Mouse (Mus musculus) heart, postnatal 25 days (tissue): ENCODE measurements around the gene Rhbg. TPM values are rescaled to one million over a fixed set of nuclear protein-coding genes. Genes with fewer than 3 reads are reported as not detected.
A peak's percentile ranks its signal among the peaks of the same experiment; 100 is the strongest.
"Not testable (repeated sequence)": the region's sequence is repeated elsewhere in the genome, so short reads cannot be mapped to it uniquely, and the experiment has no call there.

ENCODE experiments used
- DNase-seq: peaks from one replicate; pipeline ENCODE4 v3.0.0; 2022; ENCODE audit warnings: low spot score
- intact Hi-C: fragments of 180-260 bp; cut with DNase I; formaldehyde crosslinking; loops from one replicate; pipeline ENCODE4 v1.15.1; 2025
- total RNA-seq, 2 experiments: library from RNA; stranded (reverse); gene quantifications; 2 replicates each; pipeline ENCODE4 v1.2.3; 2021

The Rhbg gene
- total RNA-seq, 2 experiments from 2014 or later, result not detected

- DNase-seq, intact Hi-C loops: not testable (repeated sequence)
Measured at GRCm38 (mm10) chr3:88268014-88268413, 13.5 kb upstream of the Rhbg start.

- intact Hi-C loops, result no loop called here
Measured at GRCm38 (mm10) chr3:88262346-88262745, 7.8 kb upstream of the Rhbg start.

DNA sequence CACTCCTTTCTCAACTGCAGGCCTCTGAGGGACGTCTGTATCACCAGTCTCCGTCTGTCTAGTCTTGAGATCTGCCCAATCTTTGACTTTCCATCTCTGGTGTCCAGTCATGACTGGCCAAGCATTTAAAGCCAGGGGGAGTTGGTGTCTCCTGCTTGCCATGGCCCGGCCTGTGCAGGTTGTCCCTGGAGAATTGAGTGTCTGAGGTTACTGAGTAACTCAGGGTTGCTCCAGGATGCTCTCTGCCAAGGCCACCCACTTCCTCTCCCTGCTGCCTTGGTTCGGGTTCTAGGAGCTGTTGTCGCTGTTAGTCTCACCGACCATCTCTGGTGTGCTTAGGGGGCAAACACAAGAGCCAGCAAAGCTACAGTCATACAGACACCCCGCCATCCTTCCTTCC lies 1.9 kb upstream of the Rhbg start:
- intact Hi-C loops, result no loop called here

More at GRCm38 (mm10) chr3:88262346-88262745, 7.8 kb upstream of the Rhbg start:
- no peak for DNase-seq

DNA sequence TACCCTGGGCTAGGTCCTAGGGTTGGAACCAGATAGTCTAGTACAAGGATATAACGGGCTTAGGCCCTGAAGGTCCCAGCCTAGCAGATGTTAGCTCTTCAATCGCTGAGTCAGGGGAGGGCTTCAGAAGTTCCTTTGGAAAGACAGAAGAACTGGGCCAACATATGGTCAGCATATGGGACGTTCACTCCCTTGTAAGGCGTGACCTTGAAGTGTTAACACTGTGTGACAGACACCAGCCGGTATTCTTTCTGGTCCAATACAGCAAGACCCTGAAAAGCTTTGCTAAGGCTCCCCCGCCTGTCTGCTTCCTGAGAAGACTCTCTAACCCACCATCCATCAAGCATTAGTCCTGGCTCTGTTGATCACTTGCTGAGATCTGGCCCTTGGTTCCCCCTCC lies 1.4 kb upstream of the Rhbg start:
- DNase-seq, result no peak
- intact Hi-C loops, result no loop called here

More for the DNA sequence above, 1.9 kb upstream of the Rhbg start:
- no peak for DNase-seq

DNA sequence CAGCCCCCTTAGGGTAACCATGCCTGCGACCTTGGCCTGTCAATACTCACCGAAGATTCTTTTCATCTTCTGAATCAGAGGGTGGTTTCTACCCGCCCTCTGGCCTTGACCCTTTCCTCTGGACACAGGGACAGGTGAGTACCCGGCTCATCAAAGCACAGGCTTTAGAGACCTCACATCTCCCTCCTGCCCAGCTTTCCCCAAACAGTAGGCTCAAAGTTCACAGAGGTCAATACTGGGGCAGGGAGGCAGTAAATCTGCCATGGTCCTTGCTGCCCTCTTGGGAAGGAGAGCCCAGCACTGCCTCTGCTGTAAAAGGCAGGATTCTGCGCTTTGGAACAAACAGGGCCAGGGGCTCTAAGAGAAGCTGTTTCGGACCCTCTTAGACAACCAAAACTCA lies 1.8 kb downstream of the Rhbg start:
- no peak for DNase-seq
- intact Hi-C loops, result no loop called here

DNA sequence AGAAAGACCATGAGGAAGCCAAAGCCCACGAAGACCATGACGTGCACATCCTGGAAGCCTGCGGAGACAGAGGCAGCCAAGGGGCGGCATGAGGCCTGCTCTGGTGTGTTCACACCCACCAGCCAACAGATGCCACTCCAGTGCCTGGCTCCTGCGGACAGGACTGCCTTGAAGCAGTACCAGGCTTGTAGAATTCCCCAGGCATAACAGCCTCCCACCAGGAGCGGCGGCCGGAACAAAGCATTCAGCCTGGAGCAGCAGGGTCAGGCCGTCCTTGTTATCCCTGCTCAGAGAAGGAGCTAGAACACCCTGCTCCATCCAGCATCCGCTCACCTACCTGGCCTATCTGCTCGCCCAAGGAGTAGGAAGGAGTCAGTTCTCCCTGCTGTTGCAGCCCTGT lies 6.1 kb downstream of the Rhbg start:
- intact Hi-C loops, result loop anchor here (10.0 kb wide), 1 partner anchor 244 kb away; the partner anchor contains the start of gene Bcan
- DNase-seq, result no peak

- intact Hi-C loops, result loop anchor here (10.0 kb wide), 1 partner anchor 243 kb away; the partner anchor contains the start of gene Bcan
- DNase-seq, result no peak
Measured at GRCm38 (mm10) chr3:88247666-88248065, 6.8 kb downstream of the Rhbg start.

GRCm38 (mm10) chr3:88245811-88246210 lies 8.7 kb downstream of the Rhbg start:
- intact Hi-C loops, result loop anchor here (10.0 kb wide), 1 partner anchor 241 kb away; the partner anchor contains the start of gene Bcan
- peak; percentile 24 for DNase-seq

DNA sequence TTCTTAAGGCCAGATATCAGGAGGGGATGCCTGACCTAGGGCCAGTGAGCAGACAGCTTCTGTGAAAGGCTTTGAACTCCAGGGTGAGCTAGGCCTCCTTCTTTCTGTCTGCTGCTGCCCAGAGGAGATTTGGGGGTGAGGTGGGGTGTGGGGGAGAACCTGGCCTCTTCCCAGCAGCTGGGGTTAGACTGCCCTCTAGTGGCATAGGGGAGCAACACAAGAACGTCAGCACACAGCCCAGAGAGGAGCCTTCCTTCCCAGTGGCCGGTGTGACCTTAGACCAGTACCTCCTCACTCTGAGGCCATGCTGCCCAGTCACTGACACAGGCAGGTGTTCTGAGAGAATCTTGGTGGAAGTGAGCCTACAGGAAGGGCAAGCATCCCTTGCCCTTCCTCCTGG lies 10.4 kb downstream of the Rhbg start:
- no peak for DNase-seq
- intact Hi-C loops, result loop anchor here (10.0 kb wide), 1 partner anchor 239 kb away; the partner anchor contains the start of gene Bcan

- intact Hi-C loops, result loop anchor here (1.0 to 10.0 kb wide), 3 partner anchors 50 to 238 kb away; partner anchors contain the start of gene Bcan
- no peak for DNase-seq
Measured at GRCm38 (mm10) chr3:88242531-88242930, 12.0 kb downstream of the Rhbg start.

GRCm38 (mm10) chr3:88241045-88241786 lies 13.3 kb downstream of the Rhbg start:
- no peak for DNase-seq
- intact Hi-C loops, result loop anchor here (10.0 kb wide), 1 partner anchor 236 kb away; the partner anchor contains the start of gene Bcan

- intact Hi-C loops, result no loop called here
- no peak for DNase-seq
Measured at GRCm38 (mm10) chr3:88239446-88239845, 15.1 kb downstream of the Rhbg start.

DNA sequence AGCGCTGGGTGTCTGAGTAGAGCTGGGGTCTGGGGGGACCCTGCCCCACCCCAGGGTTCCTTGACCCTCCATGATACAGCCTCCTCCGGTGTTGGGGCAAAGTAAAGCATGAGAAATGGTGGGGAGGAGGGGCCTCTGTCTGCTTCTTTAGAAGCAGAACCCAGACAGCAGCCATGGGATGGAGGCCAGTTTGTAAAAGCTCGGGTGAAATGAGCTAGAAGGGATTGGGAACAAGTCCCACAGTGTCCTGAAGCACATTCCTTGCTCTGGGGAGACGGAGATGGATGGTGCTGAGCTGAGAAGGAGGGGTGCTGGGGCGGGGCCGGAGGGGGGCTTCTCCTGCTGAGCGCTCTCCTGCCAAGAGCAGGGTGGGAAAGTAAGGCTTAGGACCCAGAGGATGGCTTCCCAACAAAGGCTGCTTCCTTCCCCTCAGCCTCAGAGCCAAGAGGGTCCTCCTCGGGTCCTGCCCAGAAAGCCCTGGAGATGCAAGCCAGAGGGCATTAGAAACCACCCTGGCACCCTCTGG lies 15.6 kb downstream of the Rhbg start:
- intact Hi-C loops, result no loop called here
- DNase-seq, result no peak

GRCm38 (mm10) chr3:88237556-88238194 lies 16.8 kb downstream of the Rhbg start:
- DNase-seq, result no peak
- intact Hi-C loops, result no loop called here

- DNase-seq, result no peak
- intact Hi-C loops, result no loop called here
Measured at GRCm38 (mm10) chr3:88237161-88237555, 17.4 kb downstream of the Rhbg start.

GRCm38 (mm10) chr3:88235616-88236015 lies 18.9 kb downstream of the Rhbg start:
- no peak for DNase-seq
- intact Hi-C loops, result no loop called here

DNA sequence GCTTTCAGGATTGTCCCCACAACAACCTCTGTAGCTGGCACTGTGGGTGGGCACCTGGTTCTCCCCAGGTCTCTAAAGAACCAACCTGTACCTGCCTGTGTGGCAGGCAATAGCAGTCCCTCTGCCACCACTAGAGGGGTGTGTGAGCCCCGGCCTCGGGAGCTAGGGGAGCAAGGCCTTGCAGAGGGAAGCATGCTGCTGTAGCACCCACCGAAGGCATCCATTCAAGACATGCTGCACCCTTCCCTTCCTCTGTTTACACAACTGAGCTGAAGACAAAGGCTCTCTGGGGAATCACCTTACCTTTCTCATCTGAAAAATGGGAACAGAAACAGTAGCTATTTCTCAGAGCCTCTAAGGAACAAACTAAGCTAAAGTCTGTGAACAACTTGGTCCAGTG lies 19.3 kb downstream of the Rhbg start:
- intact Hi-C loops, result no loop called here
- no peak for DNase-seq

DNA sequence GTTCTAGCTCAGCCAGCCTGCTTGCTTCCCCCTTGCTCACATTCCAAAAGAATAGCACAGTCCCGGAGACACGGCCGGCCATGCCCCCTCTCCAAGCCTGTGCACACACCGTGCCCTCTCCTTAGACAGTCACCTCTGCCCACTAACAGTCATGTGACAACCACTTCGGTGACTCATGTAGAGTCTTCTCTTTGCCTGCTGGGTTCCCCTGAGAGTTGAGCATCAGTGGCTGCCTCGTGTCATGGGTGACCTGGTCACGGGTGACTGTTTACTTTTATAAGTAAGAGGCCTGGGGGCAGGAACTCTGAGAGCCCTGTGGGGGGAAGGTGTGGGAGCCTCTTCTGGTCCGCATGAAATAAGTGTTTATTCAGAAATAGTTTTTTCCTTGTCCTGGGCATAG lies 20.5 kb downstream of the Rhbg start:
- intact Hi-C loops, result no loop called here
- DNase-seq, result no peak

GRCm38 (mm10) chr3:88232851-88233649 lies 21.5 kb downstream of the Rhbg start:
- intact Hi-C loops, result no loop called here

GRCm38 (mm10) chr3:88232301-88232702 lies 22.2 kb downstream of the Rhbg start:
- intact Hi-C loops, result no loop called here

More at GRCm38 (mm10) chr3:88232851-88233649, 21.5 kb downstream of the Rhbg start:
- no peak for DNase-seq

More at GRCm38 (mm10) chr3:88232301-88232702, 22.2 kb downstream of the Rhbg start:
- DNase-seq, result no peak
